Mouse (Mus musculus) CH12.LX (cell line): ENCODE measurements around the gene Gm10778. TPM values are rescaled to one million over a fixed set of nuclear protein-coding genes. Genes with fewer than 3 reads are reported as not detected.

Experiments used
- DNase-seq: peaks from one replicate; pipeline ENCODE4 v3.0.0-alpha.2; 2013; ENCODE audit errors: extremely low read depth
- H3K27ac ChIP-seq: 2 replicates; pipeline ENCODE4 v1.5.1; 2012; ENCODE audit warnings: low read depth, mild to moderate bottlenecking, control low read depth, moderate library complexity; ENCODE audit not compliant: insufficient read depth
- H3K27me3 ChIP-seq: replicated peaks from 2 replicates; pipeline ENCODE3; 2012; ENCODE audit warnings: inconsistent platforms
- H3K36me3 ChIP-seq, 2 experiments: replicated peaks in 1 of 2; 2 replicates each; pipeline versions ENCODE3 to v1.6.1; 2012; ENCODE audit warnings: inconsistent platforms in 1 of 2, low read length in 1 of 2, mild to moderate bottlenecking in 1 of 2, mixed read lengths in 1 of 2, moderate library complexity in 1 of 2; ENCODE audit not compliant: control insufficient read depth in 1 of 2, insufficient read depth in 1 of 2
- H3K4me1 ChIP-seq, 2 experiments: 2 replicates each; pipeline ENCODE4 v1.6.1; 2012; ENCODE audit warnings: inconsistent platforms in 1 of 2, moderate library complexity in 1 of 2; ENCODE audit not compliant: insufficient read depth in 2 of 2, control insufficient read depth in 1 of 2
- H3K4me2 ChIP-seq: 2 replicates; pipeline ENCODE4 v1.6.1; 2012; ENCODE audit warnings: low read depth, mild to moderate bottlenecking, control low read depth; ENCODE audit not compliant: poor library complexity, insufficient read depth, severe bottlenecking
- H3K4me3 ChIP-seq, 3 experiments: fragments of 150-350 bp in 1 of 3; sonication (generic) in 1 of 3; replicated peaks in 1 of 3; 2 replicates each; pipeline versions ENCODE3 to v1.5.1; 2011 to 2012; ENCODE audit warnings: low read depth in 2 of 3, low read length in 2 of 3, mild to moderate bottlenecking in 2 of 3, moderate library complexity in 2 of 3, control low read depth in 1 of 3, improper control_type of control experiment in 1 of 3, inconsistent platforms in 1 of 3, mixed read lengths in 1 of 3; ENCODE audit not compliant: poor library complexity in 1 of 3
- H3K79me2 ChIP-seq: replicated peaks from 2 replicates; pipeline ENCODE4 v1.6.1; 2012; ENCODE audit warnings: mild to moderate bottlenecking, moderate library complexity; ENCODE audit not compliant: control insufficient read depth, poor library complexity, insufficient read depth, severe bottlenecking; ENCODE audit errors: extremely low read depth
- H3K9ac ChIP-seq: 2 replicates; pipeline ENCODE4 v1.6.1; 2012; ENCODE audit warnings: low read depth, mild to moderate bottlenecking, control low read depth, moderate library complexity; ENCODE audit not compliant: insufficient read depth
- H3K9me3 ChIP-seq: replicated peaks from 2 replicates; pipeline ENCODE3; 2012; ENCODE audit warnings: low read length, inconsistent platforms, mixed read lengths
- BHLHE40 ChIP-seq: IDR thresholded peaks from 2 replicates; pipeline ENCODE4 v1.6.1; 2011; ENCODE audit warnings: mild to moderate bottlenecking, low read depth, low read length, improper control_type of control experiment
- CHD1 ChIP-seq: IDR thresholded peaks from 2 replicates; pipeline ENCODE4 v1.6.1; 2012; ENCODE audit warnings: low read depth, low read length, improper control_type of control experiment, inconsistent platforms
- CHD2 ChIP-seq: IDR thresholded peaks from 2 replicates; pipeline ENCODE4 v1.6.1; 2011; ENCODE audit warnings: low read length, improper control_type of control experiment
- CTCF ChIP-seq, 2 experiments: IDR thresholded peaks in 1 of 2; conservative IDR thresholded peaks in 1 of 2; 2 replicates each; pipeline ENCODE4 v1.5.1; 2011 to 2012; ENCODE audit warnings: low read depth in 2 of 2, low read length in 2 of 2, improper control_type of control experiment in 1 of 2, inconsistent platforms in 1 of 2, mild to moderate bottlenecking in 1 of 2, moderate library complexity in 1 of 2
- E2F4 ChIP-seq: IDR thresholded peaks from 2 replicates; pipeline ENCODE4 v1.6.1; 2011; ENCODE audit warnings: low read depth, low read length, improper control_type of control experiment; ENCODE audit not compliant: insufficient replicate concordance
- ELF1 ChIP-seq: IDR thresholded peaks from 2 replicates; pipeline ENCODE4 v1.6.1; 2014; ENCODE audit warnings: low read depth, mild to moderate bottlenecking, inconsistent platforms, low read length, improper control_type of control experiment
- ETS1 ChIP-seq: conservative IDR thresholded peaks from 2 replicates; pipeline ENCODE4 v1.6.1; 2012; ENCODE audit warnings: low read depth, mild to moderate bottlenecking, inconsistent platforms, low read length, improper control_type of control experiment, moderate library complexity
- GABPA ChIP-seq: IDR thresholded peaks from 2 replicates; pipeline ENCODE4 v1.6.1; 2012; ENCODE audit warnings: low read depth, low read length, improper control_type of control experiment, inconsistent platforms; ENCODE audit not compliant: insufficient replicate concordance
- HCFC1 ChIP-seq: IDR thresholded peaks from 2 replicates; pipeline ENCODE4 v1.6.1; 2012; ENCODE audit warnings: low read depth, mild to moderate bottlenecking, inconsistent platforms, low read length, improper control_type of control experiment
- IRF4 ChIP-seq: IDR thresholded peaks from 2 replicates; pipeline ENCODE4 v1.6.1; 2014; ENCODE audit warnings: low read depth, mild to moderate bottlenecking, inconsistent platforms, low read length, improper control_type of control experiment
- KAT2A ChIP-seq: IDR thresholded peaks from 2 replicates; pipeline ENCODE4 v1.6.1; 2012; ENCODE audit warnings: low read length, improper control_type of control experiment, inconsistent platforms; ENCODE audit not compliant: insufficient replicate concordance
- MAX ChIP-seq: IDR thresholded peaks from 2 replicates; pipeline ENCODE4 v1.6.1; 2011; ENCODE audit warnings: low read length, improper control_type of control experiment
- MAZ ChIP-seq: IDR thresholded peaks from 2 replicates; pipeline ENCODE4 v1.6.1; 2012; ENCODE audit warnings: low read depth, mild to moderate bottlenecking, inconsistent platforms, low read length, improper control_type of control experiment, moderate library complexity
- MXI1 ChIP-seq: IDR thresholded peaks from 2 replicates; pipeline ENCODE4 v1.6.1; 2011; ENCODE audit warnings: mild to moderate bottlenecking, low read depth, low read length, improper control_type of control experiment
- MYC ChIP-seq: IDR thresholded peaks from 2 replicates; pipeline ENCODE4 v1.6.1; 2011; ENCODE audit warnings: low read depth, mild to moderate bottlenecking, improper control_type of control experiment, low read length
- NELFE ChIP-seq: IDR thresholded peaks from 2 replicates; pipeline ENCODE4 v1.6.1; 2011; ENCODE audit warnings: low read depth, low read length, improper control_type of control experiment
- NRF1 ChIP-seq: IDR thresholded peaks from 2 replicates; pipeline ENCODE4 v1.6.1; 2014; ENCODE audit warnings: low read depth, mild to moderate bottlenecking, inconsistent platforms, low read length, improper control_type of control experiment, moderate library complexity
- POLR2A ChIP-seq: IDR thresholded peaks from 2 replicates; pipeline ENCODE4 v1.6.1; 2011; ENCODE audit warnings: low read depth, mild to moderate bottlenecking, improper control_type of control experiment, low read length
- RAD21 ChIP-seq: IDR thresholded peaks from 2 replicates; pipeline ENCODE4 v1.6.1; 2011; ENCODE audit warnings: low read depth, mild to moderate bottlenecking, low read length, improper control_type of control experiment, moderate library complexity
- SIN3A ChIP-seq: IDR thresholded peaks from 2 replicates; pipeline ENCODE4 v1.6.1; 2012; ENCODE audit warnings: low read length, improper control_type of control experiment, inconsistent platforms
- SMC3 ChIP-seq: IDR thresholded peaks from 2 replicates; pipeline ENCODE4 v1.6.1; 2011; ENCODE audit warnings: low read depth, low read length, improper control_type of control experiment
- TBP ChIP-seq: conservative IDR thresholded peaks from 2 replicates; pipeline ENCODE4 v1.6.1; 2011; ENCODE audit warnings: low read depth, low read length, improper control_type of control experiment
- TCF12 ChIP-seq: IDR thresholded peaks from 2 replicates; pipeline ENCODE4 v1.6.1; 2014; ENCODE audit warnings: low read depth, mild to moderate bottlenecking, inconsistent platforms, low read length, improper control_type of control experiment
- UBTF ChIP-seq: IDR thresholded peaks from 2 replicates; pipeline ENCODE4 v1.6.1; 2012; ENCODE audit warnings: low read depth, mild to moderate bottlenecking, inconsistent platforms, low read length, improper control_type of control experiment, moderate library complexity
- USF1 ChIP-seq: IDR thresholded peaks from 2 replicates; pipeline ENCODE4 v1.6.1; 2014; ENCODE audit warnings: low read depth, mild to moderate bottlenecking, inconsistent platforms, low read length, improper control_type of control experiment
- USF2 ChIP-seq: conservative IDR thresholded peaks from 2 replicates; pipeline ENCODE4 v1.6.1; 2011; ENCODE audit warnings: low read depth, low read length, improper control_type of control experiment
- ZKSCAN1 ChIP-seq: IDR thresholded peaks from 2 replicates; pipeline ENCODE4 v1.6.1; 2012; ENCODE audit warnings: low read depth, inconsistent platforms, low read length, improper control_type of control experiment, borderline replicate concordance
- ZMIZ1 ChIP-seq: IDR thresholded peaks from 2 replicates; pipeline ENCODE4 v1.6.1; 2012; ENCODE audit warnings: low read depth, mild to moderate bottlenecking, inconsistent platforms, low read length, improper control_type of control experiment
- dilution Hi-C: fragments of 300-500 bp; cut with MboI; formaldehyde crosslinking; loops from 2 replicates; pipeline ENCODE4 v1.14.3; 2020; ENCODE audit warnings: low sequenced_read_pairs; ENCODE audit not compliant: extremely low pct_unique_long_range_greater_than_20kb, extremely low pct_ligation_motif_present
- in situ Hi-C: fragments of 300-500 bp; cut with MboI; formaldehyde crosslinking; loops from 3 replicates; pipeline ENCODE4 v1.14.3; 2019; ENCODE audit warnings: low sequenced_read_pairs, low pct_ligation_motif_present, low pct_unique_long_range_greater_than_20kb, mixed read lengths
- polyA plus RNA-seq: library from polyadenylated mRNA; unstranded; fragments of >175 nt; gene quantifications from 2 replicates; pipeline ENCODE4 v1.2.1, GENCODE M21; 2012; ENCODE audit warnings: low read depth; ENCODE audit not compliant: insufficient read length
- total RNA-seq, 2 experiments: library from RNA; depleted of rRNA; stranded (reverse); fragments of 300-350 nt in 1 of 2; fragments of >200 nt in 1 of 2; gene quantifications; 2 replicates each; pipeline ENCODE4 v1.2.3; 2012 to 2014

The Gm10778 gene
- total and polyA plus RNA-seq, 3 experiments, result 2.8 to 7.1 (median 3.2) TPM

DNA sequence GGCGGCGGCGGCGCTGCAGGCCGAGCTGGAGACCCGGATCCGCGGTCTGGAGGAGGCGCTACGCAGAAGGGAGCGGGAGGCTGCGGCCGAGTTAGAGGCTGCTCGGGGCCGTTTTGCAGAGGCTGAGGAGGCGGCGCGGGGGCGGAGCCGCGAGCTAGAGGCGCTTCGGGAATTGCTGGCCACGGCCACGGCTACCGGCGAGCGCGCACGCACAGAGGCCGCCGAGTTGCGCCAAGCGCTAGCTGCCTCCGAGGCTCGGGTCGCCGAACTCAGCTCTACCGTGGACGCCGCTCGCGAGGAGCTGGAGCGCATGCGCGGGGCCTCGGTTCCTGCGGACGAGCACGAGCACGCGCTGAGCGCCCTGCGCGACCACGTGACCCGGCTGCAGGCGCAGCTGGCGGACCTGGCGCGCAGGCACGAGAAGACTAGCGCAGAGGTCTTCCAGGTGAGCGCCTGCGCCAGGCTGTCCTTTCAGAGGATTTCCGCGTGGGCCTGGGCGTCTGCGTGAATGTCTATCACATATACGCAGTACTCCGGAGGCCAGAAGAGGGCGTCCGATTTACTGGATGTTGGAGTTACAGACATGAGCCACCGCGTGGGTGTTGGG, 5.3 kb upstream of the Gm10778 start:
- in situ Hi-C loops, result no loop called here
- peak overlapping the region; percentile 63 for H3K4me2 ChIP-seq
- H3K4me3 ChIP-seq, result peak overlapping the region; percentile 62 to 82 (median 70)
- peaks cover 17 to 21% of the 10 kb centered on the region in 2 experiments for H3K4me1 ChIP-seq
- no peaks in the 10 kb centered on the region for H3K36me3 ChIP-seq
- H3K27me3 ChIP-seq, result peaks cover 22% of the 10 kb centered on the region
- no peaks in the 10 kb centered on the region for H3K9me3 ChIP-seq
- H3K79me2 ChIP-seq, result no peaks in the 10 kb centered on the region
- peak; percentile 91 for DNase-seq
- H3K27ac ChIP-seq, result peak overlapping the region; percentile 62
- dilution Hi-C loops, result no loop called here
- H3K9ac ChIP-seq, result peak overlapping the region; percentile 69
- TF ChIP-seq RAD21 (no peak; the same call in none of the 2 replicates), MAX (peak; percentile 99), ETS1 (peak; percentile 14; the same call in 1 of the 2 replicates), CHD1 (no peak), E2F4 (0 out of 2 replicates have a peak, but pooled peaks have one; percentile 36), CTCF (conservative IDR thresholded peaks at IDR 0.05 in 1 of 2, IDR thresholded peaks at IDR 0.05 in 1 of 2; ENCODE audit: low read depth in 2 of 2, low read length in 2 of 2) (peak in 1 of 2 experiments; percentile 55; a peak in 2 of 4 replicates), NRF1 (peak; percentile 99), SIN3A (peak; percentile 78; the same call in 1 of the 2 replicates), USF1 (peak; percentile 97), CHD2 (no peak), KAT2A (0 out of 2 replicates have a peak, but pooled peaks have one; percentile 27), BHLHE40 (peak; percentile 94), POLR2A (peak; percentile 87), ELF1 (peak; percentile 77), UBTF (peak; percentile 78; the same call in 1 of the 2 replicates), IRF4 (no peak), MAZ (0 out of 2 replicates have a peak, but pooled peaks have one; percentile 38), MYC (peak; percentile 89), HCFC1 (peak; percentile 60), MXI1 (peak; percentile 82), ZMIZ1 (peak; percentile 89), USF2 (peak; percentile 92), ZKSCAN1 (no peak), TCF12 (peak; percentile 75), GABPA (no peak), TBP (0 out of 2 replicates have a peak, but pooled peaks have one; percentile 52), NELFE (peak; percentile 88), SMC3 (peak; percentile 19)
